Mouse (Mus musculus) small intestine, adult 2 months (tissue): Measurements from ENCODE around the gene Myo1a. TPM values are rescaled to one million over a fixed set of nuclear protein-coding genes. Genes with fewer than 3 reads are reported as not detected.
A peak's percentile ranks its signal among the peaks of the same experiment; 100 is the strongest.

ENCODE experiments used
- H3K27ac ChIP-seq: fragments of 200-500 bp; 2 replicates; pipeline ENCODE4 v1.5.1; 2012; ENCODE audit warnings: low read depth, low read length, control low read depth, inconsistent platforms; ENCODE audit not compliant: insufficient read depth
- H3K27me3 ChIP-seq: fragments of 200-500 bp; 2 replicates; pipeline ENCODE4 v1.6.1; 2012; ENCODE audit warnings: mild to moderate bottlenecking, moderate library complexity, low read length, inconsistent platforms; ENCODE audit not compliant: control insufficient read depth, insufficient read depth
- H3K36me3 ChIP-seq: fragments of 200-500 bp; 2 replicates; pipeline ENCODE4 v1.6.1; 2012; ENCODE audit warnings: mild to moderate bottlenecking, low read length, control low read depth, inconsistent platforms; ENCODE audit not compliant: control insufficient read depth, insufficient read depth
- H3K4me1 ChIP-seq: fragments of 200-500 bp; 2 replicates; pipeline ENCODE4 v1.6.1; 2012; ENCODE audit warnings: low read length, inconsistent platforms, mixed read lengths; ENCODE audit not compliant: control insufficient read depth, insufficient read depth, insufficient read length
- H3K4me3 ChIP-seq: fragments of 200-500 bp; 2 replicates; pipeline ENCODE4 v1.5.1; 2012; ENCODE audit warnings: low read depth, mild to moderate bottlenecking, control low read depth, inconsistent platforms, low read length, moderate library complexity
- CTCF ChIP-seq: fragments of 200-500 bp; IDR thresholded peaks from 2 replicates; pipeline ENCODE4 v1.5.1; 2012; ENCODE audit warnings: low read depth, mild to moderate bottlenecking, control low read depth, inconsistent platforms, low read length, moderate library complexity, mixed read lengths; ENCODE audit not compliant: insufficient replicate concordance, insufficient read length; ENCODE audit errors: extremely low read depth
- POLR2A ChIP-seq: fragments of 200-500 bp; IDR thresholded peaks from 2 replicates; pipeline ENCODE4 v1.6.1; 2012; ENCODE audit warnings: low read depth, mild to moderate bottlenecking, control low read depth, inconsistent platforms, low read length, moderate library complexity
- WGBS: fragments of 180-500 bp; shearing (Covaris S2); methylation state at CpG from one replicate; pipeline ENCODE4 v1.1.7; 2018; 5-methylcytosine and 5-hydroxymethylcytosine counted together
- polyA plus RNA-seq: library from polyadenylated mRNA; depleted of rRNA; stranded (reverse); fragments of >200 nt; gene quantifications from 2 replicates; pipeline ENCODE4 v1.2.3, GENCODE M21; 2012

Gene Myo1a
- polyA plus RNA-seq, 1 experiment: 688 TPM

- Histone ChIP-seq H3K36me3 (peaks cover 12% of the 10 kb centered on the region), H3K4me1 (peaks cover 24% of the 10 kb centered on the region; the same call in 1 of the 2 replicates), H3K4me3 (no peak overlapping the region), H3K27me3 (no peaks in the 10 kb centered on the region), H3K27ac (peak overlapping the region; percentile 56)
- WGBS: 32% methylated on average over 2 of the region's 2 CpGs
- TF ChIP-seq CTCF (no peak), POLR2A (no peak)
Observed at GRCm38 (mm10) chr10:127737552-127737951, 32.6 kb downstream of the Myo1a start.

- Histone ChIP-seq H3K27ac (peak overlapping the region; percentile 97), H3K27me3 (no peaks in the 10 kb centered on the region), H3K36me3 (peaks cover 20% of the 10 kb centered on the region), H3K4me3 (peak overlapping the region; percentile 18), H3K4me1 (peaks cover 24% of the 10 kb centered on the region; the same call in 1 of the 2 replicates)
- peak; percentile 69; the same call in 1 of the 2 replicates for TF ChIP-seq POLR2A
- peak; percentile 64; the same call in 1 of the 2 replicates for TF ChIP-seq CTCF
- WGBS: 15% methylated on average over 13 of the region's 13 CpGs
Observed at GRCm38 (mm10) chr10:127738151-127738882, 33.3 kb downstream of the Myo1a start.

- Histone ChIP-seq H3K27ac (peak within 1 kb of the TSS; percentile 97), H3K4me3 (peak within 1 kb of the TSS; percentile 86), H3K27me3 (no peaks in the 10 kb centered on the region), H3K4me1 (peaks cover 21% of the 10 kb centered on the region; the same call in 1 of the 2 replicates), H3K36me3 (peaks cover 28% of the 10 kb centered on the region)
- WGBS: 3% methylated on average over 53 of the region's 61 CpGs
- TF ChIP-seq POLR2A: peak; percentile 12; the same call in 1 of the 2 replicates
- peak; percentile 38; the same call in 1 of the 2 replicates for TF ChIP-seq CTCF
Observed at GRCm38 (mm10) chr10:127739083-127739660, 34.2 kb downstream of the Myo1a start, which contains the start of gene Zbtb39. TSS of gene Zbtb39 (plus strand) at chr10:127739538.

- TF ChIP-seq POLR2A (no peak), CTCF (no peak)
- H3K27me3 ChIP-seq: no peaks in the 10 kb centered on the region
- peak overlapping the region; percentile 86 for H3K4me3 ChIP-seq
- H3K27ac ChIP-seq: peak overlapping the region; percentile 58
- H3K4me1 ChIP-seq: peaks cover 21% of the 10 kb centered on the region; the same call in 1 of the 2 replicates
- peaks cover 34% of the 10 kb centered on the region for H3K36me3 ChIP-seq
- WGBS: under 1% methylated on average over 54 of the region's 55 CpGs
Observed at GRCm38 (mm10) chr10:127739661-127740161, 34.7 kb downstream of the Myo1a start.

- no peak overlapping the region for H3K27ac ChIP-seq
- WGBS: 64% methylated on average over 5 of the region's 5 CpGs
- no peak overlapping the region for H3K4me3 ChIP-seq
- peaks cover 62% of the 10 kb centered on the region for H3K36me3 ChIP-seq
- H3K4me1 ChIP-seq: peaks cover 2% of the 10 kb centered on the region; the same call in 1 of the 2 replicates
- no peaks in the 10 kb centered on the region for H3K27me3 ChIP-seq
- TF ChIP-seq CTCF (peak; percentile 97; the same call in 1 of the 2 replicates), POLR2A (no peak)
Observed at GRCm38 (mm10) chr10:127744661-127745060, 39.7 kb downstream of the Myo1a start.

- H3K36me3 ChIP-seq: peaks cover 62% of the 10 kb centered on the region
- 51% methylated on average over 5 of the region's 5 CpGs for WGBS
- no peak overlapping the region for H3K27ac ChIP-seq
Observed at GRCm38 (mm10) chr10:127745886-127746285, 40.9 kb downstream of the Myo1a start.

More at GRCm38 (mm10) chr10:127745886-127746285, 40.9 kb downstream of the Myo1a start:
- peaks cover 2% of the 10 kb centered on the region; the same call in 1 of the 2 replicates for H3K4me1 ChIP-seq
- no peak overlapping the region for H3K4me3 ChIP-seq
- no peaks in the 10 kb centered on the region for H3K27me3 ChIP-seq
- TF ChIP-seq CTCF (no peak), POLR2A (no peak)
